Mouse (Mus musculus): ENCODE measurements around the gene Scly.

The Scly gene

DNA sequence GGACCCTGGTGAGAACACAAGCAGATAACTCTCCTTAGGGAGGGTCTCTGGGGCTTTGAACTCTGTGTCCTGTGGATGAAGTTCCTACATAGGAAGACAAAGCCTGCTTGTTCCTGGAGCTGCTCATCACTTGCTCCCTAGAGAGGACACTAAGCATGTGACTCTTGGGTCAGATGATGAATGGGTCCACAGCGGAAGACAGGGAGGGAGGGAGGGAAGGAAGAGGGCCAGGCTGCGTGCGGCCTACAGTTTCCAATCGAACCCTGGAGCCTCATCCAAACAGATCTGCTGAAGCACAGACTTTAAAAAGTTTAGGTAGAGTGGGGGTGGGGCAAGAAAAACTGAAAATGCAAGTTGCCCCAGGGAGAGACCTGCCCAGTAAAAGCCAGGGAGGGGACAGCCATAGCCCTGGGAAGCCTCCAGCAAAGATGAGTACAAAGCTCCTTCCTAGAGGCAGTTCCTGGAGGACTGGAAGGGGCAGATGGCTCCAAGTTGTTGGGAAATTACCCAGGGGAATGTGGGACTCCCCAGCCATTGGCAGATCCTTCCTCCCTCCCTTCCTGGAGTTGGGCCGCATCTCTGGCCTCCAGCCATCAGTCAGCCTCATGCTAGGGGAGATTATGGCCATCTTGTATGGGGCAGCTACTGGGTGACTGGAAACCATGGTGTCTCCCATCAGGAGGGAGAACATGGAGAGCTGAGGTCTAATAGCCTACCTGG is 1.7 kb downstream of the Scly start:
- no peak for DNase-seq (ENCODE audit: low spot score in 2 of 2)

DNA sequence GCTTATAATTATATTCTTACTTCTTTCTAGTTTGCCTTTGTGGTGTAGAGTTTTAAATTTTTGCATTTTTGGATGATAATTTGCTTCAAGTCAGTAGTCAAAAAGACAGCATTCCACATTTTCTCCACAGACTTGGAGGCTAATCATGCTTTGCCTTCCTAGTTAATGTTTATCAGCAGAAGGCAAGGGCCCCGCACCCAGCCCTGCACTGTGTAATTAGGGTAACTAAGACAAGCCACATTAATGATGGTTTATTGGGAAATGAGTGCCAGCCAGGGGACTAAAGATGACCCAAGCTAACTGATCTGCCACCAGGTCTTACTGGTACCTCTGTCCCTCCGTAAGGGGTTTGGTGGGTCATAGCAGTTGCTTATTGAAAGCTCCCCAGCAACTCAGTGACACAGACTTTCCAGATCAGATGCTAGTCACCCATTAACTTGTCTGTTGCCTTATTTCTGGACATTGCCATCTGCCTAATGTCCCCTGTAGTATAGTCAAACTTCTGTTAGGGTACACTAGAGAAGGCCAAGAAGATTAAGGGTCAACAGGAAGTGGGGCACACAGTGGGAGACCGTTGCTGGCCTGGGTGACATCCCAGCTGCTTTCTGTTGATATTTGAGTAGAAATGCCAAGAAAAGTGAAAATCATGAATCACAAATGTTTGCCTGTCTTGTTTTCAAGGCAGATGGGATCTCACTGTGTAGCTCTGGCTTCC is 3.2 kb downstream of the Scly start:
- DNase-seq (ENCODE audit: low spot score in 2 of 2): no peak

DNA sequence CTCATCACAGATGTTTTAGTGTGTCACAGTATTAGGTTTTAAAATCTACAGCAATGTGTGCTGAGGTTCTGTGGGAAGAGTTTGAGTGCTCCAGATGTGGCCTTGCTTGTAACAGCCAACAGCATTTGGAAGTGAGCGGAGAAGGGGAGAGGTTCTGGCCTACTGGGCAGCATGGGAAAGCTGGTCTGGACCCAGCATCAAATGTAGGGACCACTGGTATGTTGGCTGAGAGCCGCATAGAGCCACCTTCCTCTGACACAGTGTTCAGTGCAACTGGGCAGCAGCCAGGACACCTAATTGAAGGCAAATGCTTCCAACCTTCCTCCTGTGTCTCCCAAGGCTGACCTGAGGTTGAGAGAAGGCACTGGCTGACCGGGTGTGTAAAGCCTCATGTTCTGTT is 3.9 kb downstream of the Scly start:
- no peak for DNase-seq (ENCODE audit: low spot score in 2 of 2)

DNA sequence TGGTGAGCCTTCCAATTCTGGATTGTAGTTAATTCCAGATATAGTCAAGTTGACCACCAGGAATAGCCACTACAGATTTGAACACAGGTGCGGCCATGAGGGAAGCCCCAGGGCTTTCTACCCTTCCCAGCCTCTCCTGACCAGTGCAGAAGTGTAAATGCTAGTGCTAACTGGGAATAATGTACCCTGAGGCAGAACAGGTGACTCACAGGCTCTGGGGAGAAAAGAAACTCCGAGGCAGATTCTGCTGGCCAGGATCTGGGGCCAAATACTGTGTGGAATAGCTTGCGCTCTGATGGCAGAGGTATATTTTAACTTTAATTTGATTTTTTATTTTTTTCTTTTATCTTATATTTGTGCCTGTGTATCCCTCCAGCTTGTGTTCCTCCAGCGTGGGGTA is 6.5 kb downstream of the Scly start:
- DNase-seq (ENCODE audit: low spot score in 2 of 2): no peak

DNA sequence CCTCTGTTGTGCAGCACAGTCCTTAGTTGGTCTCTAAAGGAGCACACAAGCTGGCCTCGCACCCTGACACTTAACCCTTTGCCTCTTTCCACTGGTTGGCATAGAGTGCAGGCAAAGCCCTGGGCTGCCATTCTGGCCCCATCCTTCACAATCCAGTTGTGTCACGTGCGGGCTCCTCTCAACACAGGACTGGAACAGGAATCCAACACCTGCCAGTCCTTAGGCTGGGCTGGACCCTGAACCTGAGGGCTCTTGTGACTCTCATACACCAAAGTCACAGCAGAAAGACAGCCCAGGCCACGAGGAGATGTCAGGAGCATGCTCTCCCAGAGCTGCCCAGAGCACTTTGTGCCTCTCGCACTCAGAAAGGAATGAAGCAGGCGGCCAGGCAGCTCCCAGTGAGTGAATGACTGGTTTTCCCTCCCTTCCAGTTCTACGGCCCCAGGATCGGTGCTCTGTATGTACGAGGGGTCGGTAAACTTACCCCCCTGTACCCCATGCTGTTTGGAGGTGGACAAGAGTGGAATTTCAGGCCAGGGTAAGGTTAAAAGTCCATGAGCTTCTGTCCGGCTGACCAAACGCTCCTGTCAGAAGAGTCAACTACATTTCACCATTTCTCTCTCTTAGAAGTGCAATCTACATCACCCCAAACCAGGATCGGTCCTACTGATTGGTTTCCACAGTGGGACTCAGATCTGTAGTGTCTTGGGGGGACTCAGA is 11.4 kb downstream of the Scly start:
- no peak for DNase-seq (ENCODE audit: low spot score in 2 of 2)

DNA sequence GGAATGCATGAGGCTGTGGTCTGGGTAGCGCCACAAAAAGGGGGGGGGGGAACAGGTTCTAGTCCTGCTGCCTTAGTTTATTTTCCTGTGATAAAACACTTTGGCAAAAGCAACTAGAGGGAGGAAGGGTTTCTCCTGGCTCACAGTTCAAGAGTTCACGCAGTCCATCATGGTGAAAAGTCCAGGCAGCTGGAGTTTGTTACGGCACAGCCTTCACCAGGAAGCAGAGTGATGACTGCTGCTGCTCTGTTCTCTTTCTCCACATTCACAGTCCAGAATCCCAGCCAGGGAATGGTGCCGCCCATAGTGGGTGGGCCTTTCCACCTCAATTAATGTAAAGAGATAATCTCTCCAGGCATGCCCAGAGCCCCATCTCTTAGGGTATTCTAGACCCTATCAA is 14.1 kb downstream of the Scly start:
- no peak for DNase-seq (ENCODE audit: low spot score in 2 of 2)

DNA sequence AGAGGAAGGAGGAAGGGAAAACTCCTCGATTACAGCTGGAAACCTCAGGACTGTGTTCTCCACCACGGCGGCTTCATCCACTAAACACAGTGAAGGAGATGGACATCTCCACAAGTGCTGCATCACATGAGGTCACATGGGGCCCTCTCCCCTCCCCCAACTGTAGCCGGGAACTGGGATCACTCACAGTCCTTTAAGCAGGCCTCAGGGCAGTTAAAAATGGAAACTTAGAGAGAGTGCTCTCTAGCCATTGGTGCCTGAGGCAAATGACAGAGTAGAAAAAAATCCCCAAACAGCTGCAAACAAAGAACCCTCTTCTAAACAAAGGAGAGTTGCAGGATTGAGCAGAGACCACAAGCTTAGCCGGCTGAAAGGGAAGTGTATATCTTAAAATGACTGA is 15.1 kb downstream of the Scly start:
- DNase-seq (ENCODE audit: low spot score in 2 of 2): no peak

DNA sequence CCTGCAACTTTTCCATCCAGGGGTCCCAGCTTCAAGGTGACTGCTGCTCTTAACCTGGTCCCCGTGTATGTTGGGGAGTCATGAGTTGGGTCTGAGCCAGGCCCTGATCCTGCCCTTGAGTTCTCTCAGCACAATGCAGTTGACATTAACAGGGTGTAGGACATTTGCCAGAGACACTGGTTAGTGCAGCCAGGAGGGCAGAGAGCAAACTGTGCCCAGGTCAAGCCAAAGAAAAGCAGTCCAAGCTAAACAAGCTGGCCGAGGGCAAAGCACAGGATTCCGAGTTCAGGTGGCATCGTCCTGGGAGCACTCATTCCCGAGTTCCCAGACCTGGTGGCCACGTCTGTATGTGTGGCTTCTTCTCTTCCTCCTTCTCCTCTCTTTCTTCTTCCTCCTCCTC is 19.5 kb downstream of the Scly start:
- no peak for DNase-seq (ENCODE audit: low spot score in 2 of 2)

DNA sequence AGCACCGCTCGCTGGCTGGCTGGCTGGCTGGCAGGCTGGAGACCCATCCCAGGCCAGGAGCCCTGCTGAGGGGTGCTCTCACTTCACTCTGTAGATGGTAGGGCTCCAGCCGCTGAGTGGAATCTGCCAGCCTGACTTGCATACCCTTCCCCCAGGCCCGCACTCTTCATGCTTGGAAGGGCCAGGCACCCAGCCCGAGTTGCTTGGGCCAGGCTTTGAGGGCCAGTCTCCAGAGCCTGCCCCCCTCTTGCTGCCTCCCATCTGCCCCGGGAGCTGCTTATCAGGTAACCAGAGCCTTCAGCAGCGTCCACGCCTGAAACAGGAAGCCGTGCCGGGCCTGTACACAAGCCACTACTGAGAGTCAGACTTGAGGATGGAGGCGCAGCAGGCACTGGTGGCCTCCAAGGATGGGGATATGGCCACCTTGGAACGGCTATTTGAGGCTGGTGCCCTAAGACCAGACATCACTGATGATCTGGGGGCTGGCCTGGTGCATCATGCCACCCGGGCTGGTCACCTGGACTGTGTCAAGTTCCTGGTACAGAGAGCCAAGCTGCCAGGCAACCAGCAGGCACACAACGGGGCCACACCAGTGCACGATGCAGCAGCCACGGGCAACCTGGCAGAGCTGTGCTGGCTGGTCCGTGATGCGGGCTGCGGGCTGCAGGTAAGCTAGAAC is 23.8 kb downstream of the Scly start, which contains the start of gene Espnl:
Gene Espnl (plus strand): TSS at position 316 of the 679 bp plus-strand sequence.
- no peak for DNase-seq (ENCODE audit: low spot score in 2 of 2)

DNA sequence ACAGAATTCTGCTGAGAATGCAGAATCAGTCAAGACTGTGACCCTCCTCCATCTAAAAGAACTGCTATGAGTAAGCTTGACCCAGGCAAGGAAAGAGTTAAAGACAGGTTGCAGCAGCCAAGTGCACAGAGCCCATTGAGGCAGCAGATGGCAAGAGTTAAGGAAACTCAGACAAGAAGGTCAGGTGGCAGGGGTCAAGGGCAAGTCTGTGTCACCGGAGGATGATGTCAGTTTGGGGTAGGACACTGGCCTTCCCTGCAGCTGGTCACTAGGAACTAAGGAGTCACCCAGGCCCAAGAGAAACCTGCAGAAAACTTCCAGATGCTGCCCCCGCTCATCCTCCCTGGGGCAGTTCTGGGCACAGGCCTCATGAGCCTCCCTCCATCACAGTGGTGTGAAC is 26.5 kb downstream of the Scly start:
- no peak for DNase-seq (ENCODE audit: low spot score in 2 of 2)

DNA sequence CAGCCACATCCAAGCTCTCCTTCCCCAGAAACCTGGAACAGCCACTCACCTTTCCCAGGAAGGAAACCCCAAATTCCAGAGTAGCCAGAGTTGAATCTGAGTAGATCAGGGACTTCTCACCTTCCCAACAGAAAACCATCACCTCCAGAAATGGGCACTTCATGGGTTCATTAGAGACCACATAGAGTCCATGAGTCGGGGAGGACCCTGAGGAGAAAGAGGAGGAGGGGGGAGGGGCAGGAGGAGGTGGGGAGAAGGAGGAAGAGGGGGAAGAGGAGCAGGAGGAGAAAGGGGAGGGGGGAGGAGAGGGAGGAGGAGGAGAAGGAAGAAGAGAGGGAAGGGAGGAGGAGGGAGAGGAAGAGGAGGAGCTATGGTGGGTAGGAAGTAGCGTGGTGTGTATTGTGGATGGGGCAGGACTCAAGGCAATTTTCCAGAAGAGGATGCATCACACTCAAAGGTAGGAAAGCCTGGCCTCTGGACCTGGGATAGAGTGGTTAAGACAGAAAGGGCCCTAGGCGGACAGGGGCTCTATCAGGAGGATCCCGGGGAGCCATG is 27.4 kb downstream of the Scly start:
- no peak for DNase-seq (ENCODE audit: low spot score in 2 of 2)

DNA sequence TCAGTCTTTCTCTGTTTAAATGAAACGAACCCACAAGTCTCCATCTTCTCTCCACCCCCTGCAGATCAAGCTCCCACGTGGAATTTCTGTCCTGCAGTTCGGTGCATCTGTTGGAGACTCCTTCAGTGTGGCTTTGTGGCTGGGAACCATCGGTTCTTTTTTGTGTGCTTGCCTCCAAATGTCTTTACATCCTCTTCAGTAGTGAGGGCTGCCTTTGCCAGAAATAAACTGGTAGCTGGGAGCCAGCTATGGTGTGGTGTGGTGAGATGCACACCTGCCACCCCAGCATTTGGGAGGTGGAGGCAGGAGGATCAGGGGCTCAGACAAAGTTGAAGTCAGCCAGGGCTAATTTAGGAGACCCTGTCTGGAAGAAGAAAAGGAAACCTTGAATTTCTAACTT is 34.0 kb downstream of the Scly start:
- DNase-seq (ENCODE audit: low spot score in 2 of 2): no peak

DNA sequence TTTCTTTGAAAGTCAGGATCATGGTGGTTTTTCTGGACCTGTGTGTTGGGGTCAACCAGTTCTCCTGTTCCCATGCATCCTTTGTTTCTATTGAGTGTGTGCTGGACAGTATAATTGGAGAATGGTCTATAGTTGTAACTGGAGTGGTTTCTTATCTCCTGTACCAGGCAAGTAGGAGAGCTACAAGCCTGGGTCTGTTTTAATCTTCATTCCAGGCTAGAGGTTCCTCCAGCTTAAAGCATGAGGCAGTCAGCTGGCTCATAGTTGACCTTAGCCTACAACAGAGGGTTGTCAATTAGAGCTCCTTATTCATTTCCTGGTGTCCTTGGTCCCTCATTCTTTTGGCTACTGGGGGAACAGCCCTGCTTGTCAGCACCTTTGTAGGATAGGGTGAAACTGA is 35.4 kb downstream of the Scly start:
- no peak for DNase-seq (ENCODE audit: low spot score in 2 of 2)

DNA sequence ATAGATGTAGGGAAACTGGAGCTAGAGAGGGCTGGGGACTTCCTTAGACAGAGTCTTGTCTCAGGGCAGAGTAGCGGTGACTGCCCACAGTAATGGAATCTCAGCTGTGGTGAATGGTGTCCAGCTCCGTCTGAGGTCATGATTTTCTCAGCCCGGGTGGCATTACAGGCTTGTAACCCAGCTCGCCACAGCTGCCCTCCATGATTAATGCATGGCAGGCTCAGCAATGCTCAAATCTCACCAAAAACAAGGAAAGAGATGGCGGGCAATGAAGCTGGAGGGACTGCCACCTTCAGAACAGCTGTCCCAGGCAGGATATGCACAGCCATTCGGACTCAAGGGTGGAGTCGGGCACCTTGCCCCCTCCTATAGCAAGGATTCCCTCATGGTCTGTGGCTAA is 39.2 kb downstream of the Scly start:
- DNase-seq (ENCODE audit: low spot score in 2 of 2): no peak

DNA sequence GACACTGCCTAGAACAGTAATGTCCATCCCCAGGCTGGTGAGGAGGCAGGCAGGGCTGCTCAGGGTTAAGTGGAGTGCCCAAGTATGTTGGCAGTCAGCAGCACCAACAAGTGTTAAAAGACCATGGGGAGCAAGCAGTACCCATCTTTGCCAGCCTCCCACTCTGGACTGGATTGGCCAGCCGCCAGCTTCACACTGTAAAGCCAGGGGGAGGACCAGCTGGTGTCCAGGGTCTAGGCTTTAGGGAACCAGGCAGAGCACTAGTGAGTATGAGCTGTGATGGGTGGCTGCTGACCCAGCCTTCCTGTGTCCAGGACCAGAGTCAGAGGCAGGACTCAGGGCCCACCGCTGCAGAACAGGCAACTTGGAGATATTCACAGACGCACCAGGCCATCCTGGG is 45.9 kb downstream of the Scly start:
- peak in 1 of 2 experiments; percentile 57 for DNase-seq (ENCODE audit: low spot score in 2 of 2)

DNA sequence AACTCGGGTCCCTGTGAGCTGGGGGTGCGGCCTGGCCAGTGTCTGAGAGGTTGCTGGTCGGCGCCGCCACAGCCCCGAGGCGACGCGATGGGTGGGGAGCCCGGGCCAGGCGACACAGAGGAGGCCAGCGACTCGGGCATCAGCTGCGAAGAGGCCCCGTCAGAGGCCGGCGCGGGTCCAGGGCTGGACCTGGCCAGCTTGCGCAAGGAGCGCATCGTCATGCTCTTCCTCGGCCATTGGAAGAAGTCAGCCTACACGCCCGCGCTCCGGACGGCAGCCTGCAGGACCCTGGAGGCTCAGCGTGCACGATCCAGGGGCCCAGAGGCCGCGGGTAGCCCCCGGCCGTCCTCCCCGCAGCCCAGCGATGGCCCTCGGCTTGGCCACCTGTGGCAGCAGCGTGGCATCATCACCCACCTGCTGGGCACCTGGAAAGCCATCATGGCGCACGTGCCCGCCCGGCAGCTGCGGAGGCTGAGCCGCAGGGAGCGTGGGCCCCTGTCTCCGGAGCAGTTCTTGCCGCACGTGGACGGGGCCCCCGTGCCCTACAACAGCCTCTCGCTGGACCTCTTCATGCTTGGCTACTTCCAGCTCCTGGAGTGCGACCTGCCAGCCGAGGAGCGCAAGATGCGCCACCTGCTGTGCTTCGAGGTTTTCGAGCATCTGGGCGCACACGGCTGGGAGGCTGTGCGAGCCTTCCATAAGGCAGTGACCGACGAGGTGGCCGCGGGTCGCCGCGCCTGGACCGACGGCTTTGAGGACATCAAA is 47.0 kb downstream of the Scly start:
- no peak for DNase-seq (ENCODE audit: low spot score in 2 of 2)

DNA sequence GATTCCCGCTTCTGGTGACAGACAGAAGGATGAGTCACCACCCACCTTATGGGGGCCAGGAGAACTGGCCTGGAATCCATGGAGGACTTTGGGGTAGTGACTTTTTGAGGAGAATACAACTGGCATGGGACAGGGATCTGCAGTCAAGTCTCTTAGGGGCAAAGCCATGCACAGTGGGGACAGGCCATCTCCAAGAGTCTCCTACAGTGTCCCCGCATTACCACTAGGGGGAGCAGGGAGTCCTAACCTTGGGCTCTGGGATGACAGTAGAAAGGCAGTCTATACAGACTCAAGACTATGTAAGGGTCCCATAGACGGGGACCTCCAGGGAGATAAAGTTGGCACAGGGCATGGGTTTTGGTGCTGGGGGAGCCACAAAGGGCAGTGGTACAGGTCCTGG is 48.8 kb downstream of the Scly start:
- peak in 1 of 2 experiments; percentile 62 for DNase-seq (ENCODE audit: low spot score in 2 of 2)

DNA sequence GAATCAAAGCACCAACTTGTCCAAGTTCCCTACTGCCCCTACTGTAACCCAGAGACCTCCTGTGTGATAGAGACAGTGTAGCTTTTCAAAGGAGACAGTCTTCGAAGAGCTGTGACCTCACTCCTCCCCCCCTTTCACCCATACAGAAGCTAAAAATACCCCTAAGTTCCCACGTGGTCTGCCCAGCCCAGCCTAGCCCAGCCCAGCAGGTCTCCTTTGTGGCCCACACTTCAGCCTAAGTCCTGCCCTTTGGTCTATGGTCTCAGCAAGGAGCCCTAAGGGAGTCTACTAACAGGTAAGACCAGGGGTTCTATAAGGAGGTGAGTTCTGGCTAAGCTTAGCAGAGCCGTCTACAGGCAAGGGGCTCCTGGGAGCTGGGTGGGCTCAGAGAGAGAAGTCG is 52.7 kb downstream of the Scly start, which contains the start of gene Klhl30:
Gene Klhl30 (plus strand): TSS at position 176 of the 400 bp plus-strand sequence.
- no peak for DNase-seq (ENCODE audit: low spot score in 2 of 2)

DNA sequence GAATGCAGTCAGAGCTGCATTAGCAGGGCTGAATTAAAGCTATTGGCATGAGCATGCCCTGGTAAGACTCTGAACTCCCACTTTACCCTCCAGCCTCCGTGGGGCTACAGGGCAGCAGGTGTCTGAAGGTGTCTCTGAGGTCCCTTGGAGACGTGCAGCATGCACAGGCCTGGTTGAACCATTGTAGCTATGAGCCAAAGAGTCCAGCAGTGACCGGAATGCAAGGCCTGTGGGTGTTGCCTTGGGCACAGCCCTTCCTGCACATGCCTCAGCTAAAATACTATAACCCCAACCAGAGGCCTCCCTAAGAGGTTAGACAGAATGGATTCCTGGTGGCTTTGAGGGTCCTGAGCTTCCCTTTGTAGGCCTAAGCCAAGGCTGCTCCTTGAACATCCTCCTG is 53.1 kb downstream of the Scly start:
- DNase-seq (ENCODE audit: low spot score in 2 of 2): no peak

DNA sequence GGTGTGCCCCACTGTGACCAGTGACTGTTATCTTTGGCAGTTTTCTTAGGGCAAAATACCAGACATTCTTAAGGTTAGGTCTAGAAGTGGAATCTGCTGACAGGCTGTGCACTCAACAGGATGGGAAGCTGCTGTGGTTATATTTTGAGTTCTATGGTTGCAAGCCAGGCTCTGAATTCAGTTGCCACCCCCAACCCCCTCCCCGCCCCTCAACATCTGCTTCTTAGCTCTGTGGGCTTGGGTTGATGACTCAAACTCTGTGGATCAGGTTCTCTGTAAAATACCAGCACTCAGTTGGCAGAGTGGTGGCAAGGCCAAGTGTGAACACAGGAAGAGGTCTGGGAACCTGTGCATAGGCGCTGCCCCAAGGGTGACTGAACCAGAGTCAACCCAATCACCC is 54.1 kb downstream of the Scly start:
- no peak for DNase-seq (ENCODE audit: low spot score in 2 of 2)

DNA sequence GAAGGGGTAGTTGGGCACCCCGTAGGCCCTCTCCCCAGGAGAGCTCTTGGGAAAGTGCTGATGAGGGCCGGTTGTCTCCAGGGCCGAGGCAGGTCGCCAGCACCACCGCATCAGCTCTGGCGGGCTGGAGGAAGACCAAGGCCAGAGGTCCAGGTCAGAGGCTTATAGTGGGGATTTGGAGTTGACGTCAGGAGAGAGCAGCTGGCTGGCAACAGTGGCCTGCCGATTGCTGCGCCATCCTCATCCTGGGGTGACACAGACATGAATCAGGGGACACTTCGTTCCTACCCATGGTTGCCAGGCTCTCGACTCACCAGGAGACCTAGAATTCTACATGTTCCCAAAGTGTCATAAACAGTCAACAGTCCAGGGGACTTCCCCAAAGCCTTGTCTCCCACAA is 58.0 kb downstream of the Scly start:
- DNase-seq (ENCODE audit: low spot score in 2 of 2): no peak

All from right cerebral cortex, postnatal 10 days (tissue).